Mouse (Mus musculus) testis, postnatal 10 days (tissue): Measurements from ENCODE around the gene Pex10.

Experiments
- DNase-seq: peaks from one replicate; pipeline ENCODE4 v3.0.0; 2021; ENCODE audit warnings: low spot score

Pex10 gene

DNA sequence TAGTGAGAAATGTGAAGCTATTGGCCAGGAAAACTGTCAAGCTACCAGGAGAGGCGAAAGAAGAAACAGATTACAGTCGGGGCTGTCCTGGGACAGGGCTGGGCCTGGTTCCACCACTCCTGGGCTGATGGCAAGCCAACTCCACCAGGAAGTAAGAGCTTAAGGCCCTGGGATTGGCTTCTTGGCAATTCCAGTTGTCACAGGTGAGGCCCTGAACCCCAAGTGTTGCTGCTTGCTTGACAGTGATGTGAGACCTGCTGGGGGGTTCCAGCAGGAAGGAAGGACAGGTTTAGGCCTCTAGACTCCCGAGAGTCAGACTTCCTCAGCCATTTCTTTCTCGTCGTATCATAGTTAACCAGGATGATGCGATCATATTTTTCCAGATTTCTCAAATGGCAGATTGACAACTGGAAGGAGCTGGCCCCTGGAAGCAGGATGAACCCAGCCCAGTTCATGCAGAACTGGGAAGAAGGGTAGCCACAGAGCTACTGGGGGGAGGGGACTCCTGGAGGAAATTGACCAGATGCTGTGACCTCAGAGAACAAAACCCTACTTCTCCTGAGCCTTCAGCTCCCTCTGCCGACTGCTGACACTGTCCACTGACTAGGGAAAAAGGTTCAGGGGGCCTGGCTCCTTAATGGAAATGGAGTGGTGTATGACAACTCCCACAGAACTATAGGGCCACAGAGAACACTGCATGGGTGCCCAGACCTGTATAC is 26.8 kb downstream of the Pex10 start:
- DNase-seq: no peak

DNA sequence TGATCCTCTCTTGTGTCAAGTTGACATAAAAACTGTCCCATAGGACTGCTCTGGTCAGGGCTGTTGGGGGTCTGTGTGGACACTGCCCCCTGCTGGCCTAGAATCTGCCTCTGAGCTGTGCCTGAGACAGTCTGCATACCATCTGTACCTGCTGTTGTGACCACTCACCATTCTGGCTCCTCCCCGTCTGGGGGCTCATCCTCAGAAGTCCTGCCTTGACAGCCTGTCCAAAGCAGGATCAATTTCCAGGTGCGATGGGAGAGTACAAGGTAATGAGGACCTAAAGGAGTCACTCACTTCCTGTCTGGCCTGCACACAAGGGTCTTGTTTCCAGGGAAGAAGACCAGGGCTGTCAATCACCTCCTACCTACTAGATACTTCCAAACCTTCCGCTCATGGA is 27.7 kb downstream of the Pex10 start:
- DNase-seq: peak; percentile 72

DNA sequence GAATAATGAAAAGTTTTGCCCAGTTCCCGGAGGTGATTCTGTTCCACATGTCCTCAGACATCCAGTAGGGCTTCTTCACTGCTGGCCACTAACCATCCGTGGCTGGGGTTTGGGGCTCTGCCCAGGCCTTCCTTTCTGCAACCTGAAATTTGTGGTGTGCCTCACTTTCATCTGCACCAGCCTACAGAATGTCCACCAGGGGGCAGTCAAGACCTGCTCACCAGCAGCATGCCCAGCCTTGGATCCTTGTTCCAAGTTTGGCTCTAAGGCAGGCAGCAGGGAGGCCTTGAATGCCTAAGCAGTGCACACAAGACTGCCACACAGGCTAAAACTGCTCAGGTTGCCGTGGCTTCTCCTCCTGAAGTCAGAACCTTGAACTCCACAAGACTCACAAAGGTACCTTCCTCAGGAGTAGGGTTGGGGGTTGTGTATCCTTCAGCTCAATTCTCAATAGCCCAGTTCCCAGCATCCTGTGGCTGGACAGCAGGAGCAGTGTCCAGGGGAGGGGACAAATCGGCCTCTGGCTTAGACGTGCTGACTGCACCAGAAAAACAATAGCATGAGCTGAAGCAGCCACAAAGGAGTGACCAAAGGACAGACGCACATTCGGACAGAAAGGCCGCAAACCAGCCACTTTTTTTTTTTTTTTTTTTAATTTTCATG is 28.6 kb downstream of the Pex10 start:
- peak; percentile 91 for DNase-seq

DNA sequence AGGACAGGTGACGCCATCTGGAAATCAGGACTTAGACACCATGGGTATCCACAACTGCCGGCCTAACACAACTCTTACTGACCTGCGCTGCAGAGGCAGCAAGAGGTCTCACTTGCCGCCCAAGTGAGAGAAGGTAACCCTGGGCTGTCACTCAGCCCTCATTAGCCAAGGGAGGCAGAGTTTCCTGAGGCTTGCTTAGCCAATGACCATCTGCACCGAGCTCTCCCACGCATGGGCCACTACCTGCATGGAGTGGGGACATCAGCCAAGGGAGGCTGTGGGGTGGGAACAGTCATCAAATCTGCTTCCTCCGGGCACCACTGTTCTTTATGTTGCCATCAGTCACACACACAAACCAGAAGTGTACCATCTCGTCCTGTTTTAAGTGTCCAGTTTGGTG is 29.2 kb downstream of the Pex10 start:
- no peak for DNase-seq

DNA sequence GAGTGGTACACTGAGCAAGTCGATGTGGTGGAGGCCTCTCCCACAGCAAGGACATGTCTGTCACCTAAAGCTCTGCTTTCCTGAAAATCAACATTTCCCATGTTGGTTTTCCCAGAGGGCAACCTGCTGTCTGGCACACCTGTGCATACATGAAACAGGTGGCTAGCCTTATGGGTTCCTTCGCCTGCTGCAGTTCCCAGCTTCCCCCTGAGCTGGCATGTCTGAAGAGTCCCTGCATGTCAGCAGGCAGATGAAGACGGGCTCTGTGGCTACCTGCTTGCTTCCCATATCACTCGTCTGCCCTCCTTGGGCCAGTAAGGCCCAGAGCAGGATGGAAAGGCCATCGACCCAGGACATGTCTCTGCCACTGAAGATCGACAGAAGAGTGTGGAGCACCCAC is 30.6 kb downstream of the Pex10 start:
- DNase-seq: no peak

DNA sequence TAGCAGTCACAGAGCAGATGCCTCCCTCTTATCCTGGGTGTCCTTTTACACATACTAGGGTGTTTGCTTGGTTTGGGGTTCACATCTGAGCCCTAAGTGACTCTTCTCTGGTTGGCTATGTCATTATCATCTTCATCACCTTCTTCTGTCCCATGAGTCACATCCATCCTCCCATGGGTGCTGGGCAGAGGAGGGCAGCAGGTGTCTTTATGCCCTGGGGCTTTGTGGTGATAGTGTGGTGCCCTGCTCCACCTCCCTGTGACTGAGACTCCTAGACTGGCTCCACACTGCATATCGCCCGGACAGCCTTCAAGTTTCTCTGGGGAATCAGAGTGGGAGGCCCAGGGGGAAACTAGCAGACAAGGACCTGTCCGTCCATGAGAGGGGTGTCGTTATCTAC is 31.8 kb downstream of the Pex10 start:
- no peak for DNase-seq

DNA sequence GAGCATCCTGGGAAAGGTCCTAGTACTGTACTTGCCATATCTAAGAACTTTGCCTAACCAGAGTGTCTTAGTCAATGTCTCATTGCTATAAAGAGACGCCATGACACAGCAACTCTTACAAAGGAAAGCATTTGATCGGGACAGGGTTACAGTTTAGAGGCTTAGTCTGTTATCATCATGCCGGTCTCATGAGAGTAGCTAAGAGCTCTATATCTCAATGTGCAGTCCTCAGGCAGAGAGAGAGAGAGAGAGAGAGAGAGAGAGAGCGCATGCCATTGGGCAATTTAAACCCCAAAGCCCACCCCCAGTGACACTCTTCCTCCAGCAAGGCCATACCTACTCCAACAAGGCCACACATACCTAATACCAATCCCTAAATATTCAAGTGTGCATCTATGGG is 41.1 kb downstream of the Pex10 start:
- DNase-seq: no peak

DNA sequence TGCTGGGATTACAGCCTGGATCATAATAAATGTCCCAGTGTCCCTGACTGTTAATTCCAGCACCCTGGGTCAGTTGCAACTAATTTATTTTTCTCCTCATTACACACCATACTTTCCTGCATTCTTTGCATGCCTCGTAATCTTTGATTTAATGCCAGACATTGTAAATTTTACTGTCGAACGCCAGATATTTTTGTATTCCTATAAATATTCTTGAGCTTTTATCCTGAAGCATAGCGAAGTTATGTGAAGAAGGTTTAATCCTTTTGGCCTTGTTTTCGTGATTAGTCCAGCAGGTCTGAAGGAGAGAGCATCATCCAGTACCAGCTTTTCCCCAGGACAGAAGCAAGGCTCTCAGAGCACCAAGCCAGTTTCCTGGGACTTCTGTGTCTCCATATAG is 42.7 kb downstream of the Pex10 start:
- DNase-seq: no peak

DNA sequence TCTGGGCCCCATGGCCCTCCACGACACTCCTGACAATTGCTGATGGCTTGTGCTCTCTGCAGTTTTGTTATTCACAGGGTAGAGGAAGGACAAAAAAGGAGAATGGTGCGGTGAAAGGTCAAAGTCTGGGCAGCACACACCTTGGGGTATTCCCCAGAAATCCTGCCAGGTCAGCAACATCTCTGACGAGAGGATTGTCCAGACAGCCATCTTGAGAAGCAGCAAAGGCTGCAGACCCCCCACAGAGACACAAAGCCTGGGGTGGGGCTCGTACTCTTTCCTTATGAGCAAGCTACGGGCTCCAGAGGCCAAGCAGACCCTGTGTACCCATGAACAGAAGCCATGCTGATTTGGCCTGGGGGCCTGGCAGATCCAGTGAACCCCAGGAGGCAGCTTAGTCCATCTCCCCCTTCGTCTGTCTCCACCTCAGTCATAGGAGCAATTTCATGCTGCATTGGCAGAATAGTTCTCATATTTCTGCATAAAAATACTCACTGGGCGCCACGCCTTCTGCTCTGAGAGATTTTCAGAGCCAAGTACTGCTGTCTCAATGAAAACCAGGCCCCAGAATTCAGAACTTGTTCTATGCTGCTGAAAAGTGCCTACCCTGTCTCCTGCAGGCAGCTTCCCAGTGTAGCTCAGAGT is 47.1 kb downstream of the Pex10 start:
- DNase-seq: no peak

DNA sequence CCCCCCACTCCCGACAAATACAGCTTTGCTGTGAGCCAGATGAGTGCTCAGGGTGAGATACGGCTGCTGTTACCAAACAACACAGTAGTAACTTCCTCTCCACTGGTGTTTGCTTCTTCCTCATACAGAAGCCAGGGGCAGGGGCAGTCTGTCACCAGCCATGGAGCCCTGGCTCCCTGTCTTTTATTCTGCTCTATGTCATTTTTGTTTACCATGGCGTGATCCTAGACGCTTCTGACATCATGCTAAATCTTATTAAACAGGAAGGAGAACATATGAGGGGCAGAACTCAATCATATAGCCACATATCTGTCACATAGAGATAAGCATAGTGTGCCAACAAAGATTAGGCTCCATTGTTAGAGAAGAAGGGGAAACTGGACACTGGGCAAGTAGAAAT is 49.8 kb downstream of the Pex10 start:
- no peak for DNase-seq

DNA sequence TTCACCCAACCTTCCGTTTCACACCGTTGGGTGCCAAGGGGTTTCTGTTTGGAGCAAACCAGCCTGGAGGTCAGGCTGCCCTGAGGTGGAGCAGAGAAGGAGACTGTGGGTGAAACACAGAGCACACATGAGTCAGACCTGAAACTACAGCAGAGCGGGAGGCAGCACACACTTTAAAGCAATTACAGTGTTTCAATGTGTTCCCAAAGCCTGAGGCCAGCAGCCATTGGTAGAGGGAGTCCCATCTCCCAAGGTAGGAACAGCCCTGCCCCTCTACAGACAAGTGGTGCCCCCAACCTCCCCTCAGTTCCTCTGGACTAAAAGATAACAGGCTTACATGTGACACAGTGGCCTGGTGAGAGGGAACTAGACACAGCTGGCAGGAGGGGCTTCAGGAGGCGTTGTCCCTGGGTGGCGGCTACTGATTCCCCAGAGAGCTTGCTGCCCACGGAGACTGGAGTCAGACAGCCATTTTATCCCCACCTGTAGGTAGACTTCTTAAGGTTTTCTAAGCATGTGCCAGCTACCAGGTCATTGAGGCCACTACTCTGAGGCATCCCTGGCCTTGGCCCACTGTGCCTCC is 50.7 kb downstream of the Pex10 start:
- no peak for DNase-seq

DNA sequence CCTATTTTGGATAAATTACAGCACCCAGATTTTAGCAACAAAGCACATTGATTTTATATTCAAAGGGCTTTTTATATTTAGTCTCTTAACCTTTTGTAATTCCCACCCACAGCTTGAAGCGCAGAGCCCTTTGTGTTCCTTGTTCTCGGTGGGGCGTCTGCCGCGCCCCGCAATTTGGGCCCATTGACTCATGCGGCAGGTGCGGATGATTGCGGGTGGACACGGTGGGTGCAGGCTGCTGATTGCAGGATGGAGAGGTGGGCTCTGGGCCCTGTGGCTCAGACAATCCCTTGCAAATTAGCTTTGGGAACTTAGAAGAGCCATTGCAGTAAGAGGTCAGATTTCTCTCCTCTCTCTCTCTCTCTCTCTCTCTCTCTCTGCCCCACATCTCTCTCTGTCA is 51.5 kb downstream of the Pex10 start:
- DNase-seq: no peak

DNA sequence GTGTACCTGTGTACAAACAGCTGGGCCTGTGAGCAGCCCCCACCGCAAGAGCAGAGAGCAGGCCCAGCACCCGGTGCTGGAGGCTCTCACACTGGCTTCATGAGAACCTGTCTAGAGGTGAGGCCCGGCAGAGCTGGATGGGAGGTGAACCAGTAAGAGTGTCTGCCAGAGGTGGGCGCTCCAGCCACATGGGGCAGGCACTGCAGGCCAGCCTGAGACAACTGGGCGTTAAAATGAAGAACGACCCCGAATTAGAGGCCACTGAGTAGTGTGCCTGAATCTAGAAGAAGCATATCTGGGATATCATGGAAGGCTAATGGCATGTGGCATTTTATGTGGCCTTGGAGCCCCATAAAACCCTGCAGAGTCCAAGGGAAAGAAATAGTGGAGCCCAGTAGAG is 53.2 kb downstream of the Pex10 start:
- DNase-seq: no peak

DNA sequence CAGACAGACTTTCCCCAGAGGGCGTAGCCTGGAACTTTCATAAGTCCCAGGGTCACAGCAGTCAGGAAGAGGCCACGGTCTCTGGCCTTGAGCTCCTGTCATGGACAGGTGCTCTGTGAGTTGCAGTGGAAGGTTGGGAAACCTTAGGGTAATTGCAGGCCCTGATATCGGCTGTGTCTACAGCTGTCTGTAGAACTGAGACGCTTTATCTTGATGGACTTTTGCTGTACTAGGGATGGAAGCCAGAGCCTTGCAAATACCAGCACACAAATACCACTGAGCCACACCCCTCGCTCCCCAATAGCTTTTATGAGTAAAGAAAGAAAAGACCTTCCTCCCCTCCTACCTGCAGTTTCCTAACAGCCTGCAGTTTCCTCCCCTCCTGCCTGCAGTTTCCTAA is 53.8 kb downstream of the Pex10 start:
- no peak for DNase-seq

DNA sequence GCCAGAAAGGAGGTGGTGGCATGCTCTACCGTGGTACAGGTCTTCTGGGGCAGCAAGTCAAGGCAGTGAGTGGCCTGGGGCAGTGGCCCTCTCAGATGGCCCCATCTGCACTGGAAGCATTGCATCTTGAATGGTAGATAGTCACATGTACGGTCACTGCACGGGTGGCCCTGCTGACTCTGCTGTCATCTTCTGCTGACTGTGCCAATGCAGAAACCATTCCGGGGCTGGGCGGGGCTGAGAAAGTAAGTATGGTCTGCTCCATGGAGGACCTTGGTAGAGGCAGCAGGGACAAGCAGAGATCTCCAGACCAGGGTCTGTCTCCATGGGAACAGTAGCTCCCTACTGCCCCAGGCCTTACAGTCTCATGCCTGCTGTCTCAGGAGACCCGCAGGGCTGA is 54.4 kb downstream of the Pex10 start:
- no peak for DNase-seq
